Comparison of ENCODE assay signal across 8 mouse cellular contexts in the genomic region with DNA sequence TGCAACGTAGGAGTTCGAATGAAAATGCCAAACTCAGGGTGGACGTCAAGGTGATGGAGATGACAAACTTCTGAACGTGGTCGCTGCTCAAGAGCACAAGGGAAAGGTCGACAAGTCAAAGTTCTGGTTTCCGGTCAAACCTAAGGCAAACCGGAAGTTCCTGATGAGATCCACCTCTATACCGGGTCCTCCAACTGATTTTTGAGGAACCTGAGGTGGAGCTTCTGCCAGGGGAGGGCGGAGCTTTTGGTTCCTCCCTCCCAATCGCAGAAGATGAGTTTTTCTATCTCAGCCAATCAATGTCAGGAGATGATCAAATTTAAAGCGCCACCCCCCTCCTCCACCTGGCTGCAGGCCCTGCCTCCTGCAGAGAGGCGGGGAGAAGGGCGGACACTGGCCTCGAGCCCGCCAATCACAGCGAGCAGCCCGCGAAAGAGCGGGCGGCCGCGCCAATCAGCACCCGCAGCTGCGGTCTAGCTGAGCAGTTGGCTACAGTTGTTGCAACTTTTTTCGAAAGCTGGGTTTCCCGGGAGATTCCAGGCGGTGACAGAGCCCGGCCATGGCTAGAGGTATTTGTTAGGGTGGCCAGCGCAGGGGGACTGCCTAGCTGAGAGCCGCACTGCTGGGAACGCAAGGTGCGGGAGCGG. TPM values are rescaled to one million over a fixed set of nuclear protein-coding genes. Genes with fewer than 3 reads are reported as not detected.
DNase-seq lines count a peak whose midpoint lies in the region; ATAC-seq and TF ChIP-seq lines count a peak whose summit lies in the region.

Gene Kmt5a, plus strand, starts transcription at position 484 of the 647 bp plus-strand sequence.

- no peak for TF ChIP-seq CTCF in lung, adult 2 months (IDR thresholded peaks at IDR 0.05; ENCODE audit: insufficient read depth, low read length)

- peak within 1 kb of the TSS; percentile 96 for H3K9ac ChIP-seq in ES-E14 (ENCODE audit: insufficient read depth, low read depth, low read length, poor library complexity, severe bottlenecking)
- peak within 1 kb of the TSS; percentile 55 for H3K9ac ChIP-seq in forebrain, embryonic 15.5 days (replicated peaks)

- peak; percentile 97 for ATAC-seq in forebrain, embryonic 15.5 days (replicated peaks)
- peak; percentile 96 for ATAC-seq in neutrophil, adult 5-6 weeks (ENCODE audit: extremely low read depth, insufficient number of reproducible peaks, low FRiP score, poor library complexity, severe bottlenecking)

- WGBS in forebrain, embryonic 15.5 days: under 1% methylated on average over 34 of the region's 34 CpGs
- WGBS in lung, adult 2 months: under 1% methylated on average over 34 of the region's 34 CpGs

- intact Hi-C loops in heart, postnatal 25 days (cut with DNase I): loop anchor here (5.0 kb wide), 1 partner anchor 38 kb away; the partner anchor contains the start of gene Rilpl2

- H3K4me2 ChIP-seq in forebrain, embryonic 15.5 days (replicated peaks): peak within 1 kb of the TSS; percentile 96

- peaks cover 0 to 2% of the 10 kb centered on the region in 2 experiments; a peak in 1 of 4 replicates for H3K4me1 ChIP-seq in ES-E14 (ENCODE audit: control insufficient read depth in 2 of 2, insufficient read depth in 2 of 2, low read length in 2 of 2, poor library complexity in 1 of 2)
- peaks cover 15% of the 10 kb centered on the region for H3K4me1 ChIP-seq in forebrain, embryonic 15.5 days
- H3K4me1 ChIP-seq in lung, adult 2 months (ENCODE audit: control insufficient read depth, insufficient read depth, low read length): peaks cover 2% of the 10 kb centered on the region; the same call in 1 of the 2 replicates

- peak within 1 kb of the TSS; percentile 81 to 98 for H3K4me3 ChIP-seq in ES-E14 (ENCODE audit: insufficient read depth in 1 of 2, low read depth in 1 of 2, low read length in 2 of 2, poor library complexity in 1 of 2, severe bottlenecking in 1 of 2)
- peak within 1 kb of the TSS; percentile 63 for H3K4me3 ChIP-seq in forebrain, embryonic 15.5 days
- peak within 1 kb of the TSS; percentile 74 for H3K4me3 ChIP-seq in lung, adult 2 months (replicated peaks; ENCODE audit: extremely low read depth, low read depth, low read length)

- H3K9me3 ChIP-seq in ES-E14 (ENCODE audit: control insufficient read depth, insufficient read depth, low read depth, low read length): no peaks in the 10 kb centered on the region
- H3K9me3 ChIP-seq in forebrain, embryonic 15.5 days: no peaks in the 10 kb centered on the region

- H3K27me3 ChIP-seq in forebrain, embryonic 15.5 days: no peaks in the 10 kb centered on the region

- H3K36me3 ChIP-seq in ES-E14 (ENCODE audit: control insufficient read depth, insufficient read depth, low read length, poor library complexity, severe bottlenecking): no peaks in the 10 kb centered on the region
- H3K36me3 ChIP-seq in forebrain, embryonic 15.5 days: no peaks in the 10 kb centered on the region

- peak; percentile 95 for DNase-seq in ES-E14 (ENCODE audit: low read depth, low spot score)
- peak; percentile 97 for DNase-seq in cerebellum, adult 11-12 months
- DNase-seq in heart, postnatal 25 days (ENCODE audit: low spot score): peak; percentile 93
- DNase-seq in layer of hippocampus, adult 18-20 months (ENCODE audit: low spot score in 2 of 2): peak; percentile 94 to 96
- DNase-seq in lung, adult 2 months: peak; percentile 96
- peak; percentile 93 to 96 for DNase-seq in thymus, adult 18-20 months

- peak; percentile 24; the same call in 1 of the 2 replicates for TF ChIP-seq POLR2A in lung, adult 2 months (IDR thresholded peaks at IDR 0.05; ENCODE audit: borderline replicate concordance, extremely low read depth, low read depth, low read length)

- in situ Hi-C loops in ES-E14 (cut with MboI; ENCODE audit: low sequenced_read_pairs in 2 of 2, unreplicated experiment in 2 of 2): no loop called here

- H3K27ac ChIP-seq in ES-E14 (ENCODE audit: insufficient read depth, low read depth, low read length, poor library complexity, severe bottlenecking): peak within 1 kb of the TSS; percentile 82
- peak within 1 kb of the TSS; percentile 72 for H3K27ac ChIP-seq in forebrain, embryonic 15.5 days (replicated peaks)

TF ChIP-seq in ES-E14, 5 proteins besides CTCF, POLR2A, EP300 and RAD21:
- TF ChIP-seq ZC3H11A (IDR thresholded peaks at IDR 0.05; ENCODE audit: borderline replicate concordance, low read depth, low read length): no peak
- TF ChIP-seq CHD2 (IDR thresholded peaks at IDR 0.05; ENCODE audit: low read depth, low read length): peak; percentile 78; the same call in 1 of the 2 replicates
- TF ChIP-seq HCFC1 (IDR thresholded peaks at IDR 0.05; ENCODE audit: borderline replicate concordance, insufficient read depth, low read length): no peak
- TF ChIP-seq MAFK (IDR thresholded peaks at IDR 0.05; ENCODE audit: insufficient read depth, low read depth, low read length): no peak
- TF ChIP-seq ZNF384 (IDR thresholded peaks at IDR 0.05; ENCODE audit: low read depth, low read length): peak; percentile 74

RNA-seq across cellular contexts. Expression of gene Kmt5a, which starts in this region (rescaled TPM):
- 62.6 and 69.8 TPM in 2 replicates for total RNA-seq in ES-E14 (2012; rRNA removed)
- 36.3 and 56.7 TPM in 2 replicates for polyA plus RNA-seq in forebrain, embryonic 15.5 days (2015; fragmentation: Nextera tagmentation; extraction: Ambion mirVana)
- total RNA-seq in heart, postnatal 25 days (2021): 100 to 1,000 TPM; 221 to 226 TPM
- 10 to 100 TPM; 66.3 to 73.0 TPM for total RNA-seq in layer of hippocampus, adult 18-20 months (2021)
- 31.7 and 36.5 TPM in 2 replicates for polyA plus RNA-seq in lung, adult 2 months (2012; rRNA removed)
- total RNA-seq in neutrophil, adult 5-6 weeks (2017): 58.0 and 70.0 TPM in 2 replicates

Comparison
In these comparisons a context has a peak if more than half of its experiments do, and no peak if none do; other contexts are left out.
1. Peak in every context shown above with its lines: DNase-seq, ATAC-seq, H3K4me3 ChIP-seq and H3K27ac ChIP-seq.